Mouse (Mus musculus): Measurements from ENCODE around the gene Exoc4. TPM values are rescaled to one million over a fixed set of nuclear protein-coding genes. Genes with fewer than 3 reads are reported as not detected.

Exoc4 gene
- polyA plus RNA-seq, 1 experiment from 2014 or later: 5.0 TPM

GRCm38 (mm10) chr6:33998590-33998989 is 749.7 kb downstream of the Exoc4 start:
- Histone ChIP-seq H3K27me3 (ENCODE audit: insufficient read depth, low read length) (no peaks in the 10 kb centered on the region), H3K27ac (ENCODE audit: low read depth) (no peak overlapping the region), H3K36me3 (replicated peaks; ENCODE audit: insufficient read depth, low read length) (no peaks in the 10 kb centered on the region), H3K9ac (replicated peaks) (no peak overlapping the region), H3K4me1 (ENCODE audit: insufficient read depth) (no peaks in the 10 kb centered on the region), H3K9me3 (ENCODE audit: low read length) (no peaks in the 10 kb centered on the region), H3K4me2 (ENCODE audit: low read depth, low read length) (no peak overlapping the region), H3K4me3 (ENCODE audit: low read depth, low read length) (no peak overlapping the region)
- TF ChIP-seq EP300 (IDR thresholded peaks at IDR 0.05; ENCODE audit: low read depth): no peak
- TF ChIP-seq CTCF (IDR thresholded peaks at IDR 0.05; ENCODE audit: low read depth): no peak
- no peak for DNase-seq
- WGBS (ENCODE audit: insufficient replicate concordance): 44% methylated on average over 4 of the region's 4 CpGs
- no peak for ATAC-seq

- H3K4me3 ChIP-seq (ENCODE audit: low read depth, low read length): no peak overlapping the region
- 54% methylated on average over 7 of the region's 7 CpGs for WGBS (ENCODE audit: insufficient replicate concordance)
- no peak for ATAC-seq
- H3K27me3 ChIP-seq (ENCODE audit: insufficient read depth, low read length): no peaks in the 10 kb centered on the region
- no peak overlapping the region for H3K9ac ChIP-seq (replicated peaks)
- no peaks in the 10 kb centered on the region for H3K4me1 ChIP-seq (ENCODE audit: insufficient read depth)
- no peaks in the 10 kb centered on the region for H3K9me3 ChIP-seq (ENCODE audit: low read length)
- no peak for DNase-seq
- no peak overlapping the region for H3K4me2 ChIP-seq (ENCODE audit: low read depth, low read length)
- H3K36me3 ChIP-seq (replicated peaks; ENCODE audit: insufficient read depth, low read length): no peaks in the 10 kb centered on the region
- TF ChIP-seq EP300 (IDR thresholded peaks at IDR 0.05; ENCODE audit: low read depth) (no peak), CTCF (IDR thresholded peaks at IDR 0.05; ENCODE audit: low read depth) (no peak)
- no peak overlapping the region for H3K27ac ChIP-seq (ENCODE audit: low read depth)
Observed at GRCm38 (mm10) chr6:33999530-33999929, 750.6 kb downstream of the Exoc4 start.

- H3K4me3 ChIP-seq (ENCODE audit: low read depth, low read length): no peak overlapping the region
- WGBS (ENCODE audit: insufficient replicate concordance): 47% methylated on average over 7 of the region's 7 CpGs
- H3K9ac ChIP-seq (replicated peaks): no peak overlapping the region
- DNase-seq (no peak), ATAC-seq (no peak)
- no peaks in the 10 kb centered on the region for H3K27me3 ChIP-seq (ENCODE audit: insufficient read depth, low read length)
- H3K9me3 ChIP-seq (ENCODE audit: low read length): no peaks in the 10 kb centered on the region
- H3K4me1 ChIP-seq (ENCODE audit: insufficient read depth): no peaks in the 10 kb centered on the region
- H3K27ac ChIP-seq (ENCODE audit: low read depth): no peak overlapping the region
- no peak overlapping the region for H3K4me2 ChIP-seq (ENCODE audit: low read depth, low read length)
- H3K36me3 ChIP-seq (replicated peaks; ENCODE audit: insufficient read depth, low read length): no peaks in the 10 kb centered on the region
- TF ChIP-seq CTCF (IDR thresholded peaks at IDR 0.05; ENCODE audit: low read depth): no peak
- TF ChIP-seq EP300 (IDR thresholded peaks at IDR 0.05; ENCODE audit: low read depth): no peak
Observed at GRCm38 (mm10) chr6:34000644-34001043, 751.8 kb downstream of the Exoc4 start.

- ATAC-seq: no peak
Observed at GRCm38 (mm10) chr6:34003033-34003432, 754.1 kb downstream of the Exoc4 start.

GRCm38 (mm10) chr6:34013469-34013868 is 764.6 kb downstream of the Exoc4 start:
- Histone ChIP-seq H3K9ac (replicated peaks) (no peak overlapping the region), H3K9me3 (ENCODE audit: low read length) (peaks cover 2% of the 10 kb centered on the region; the same call in 1 of the 2 replicates), H3K4me3 (ENCODE audit: low read depth, low read length) (no peak overlapping the region), H3K36me3 (replicated peaks; ENCODE audit: insufficient read depth, low read length) (no peaks in the 10 kb centered on the region), H3K27me3 (ENCODE audit: insufficient read depth, low read length) (no peaks in the 10 kb centered on the region), H3K27ac (ENCODE audit: low read depth) (no peak overlapping the region), H3K4me2 (ENCODE audit: low read depth, low read length) (no peak overlapping the region), H3K4me1 (ENCODE audit: insufficient read depth) (no peaks in the 10 kb centered on the region)
- WGBS (ENCODE audit: insufficient replicate concordance): 79% methylated on average over 6 of the region's 6 CpGs
- ATAC-seq: no peak
- TF ChIP-seq EP300 (IDR thresholded peaks at IDR 0.05; ENCODE audit: low read depth) (no peak), CTCF (IDR thresholded peaks at IDR 0.05; ENCODE audit: low read depth) (no peak)
- DNase-seq: no peak

More at GRCm38 (mm10) chr6:34003033-34003432, 754.1 kb downstream of the Exoc4 start:
- Histone ChIP-seq H3K4me1 (ENCODE audit: insufficient read depth) (no peaks in the 10 kb centered on the region), H3K4me2 (ENCODE audit: low read depth, low read length) (no peak overlapping the region), H3K9ac (replicated peaks) (no peak overlapping the region), H3K9me3 (ENCODE audit: low read length) (no peaks in the 10 kb centered on the region), H3K36me3 (replicated peaks; ENCODE audit: insufficient read depth, low read length) (no peaks in the 10 kb centered on the region), H3K27me3 (ENCODE audit: insufficient read depth, low read length) (no peaks in the 10 kb centered on the region), H3K27ac (ENCODE audit: low read depth) (no peak overlapping the region), H3K4me3 (ENCODE audit: low read depth, low read length) (no peak overlapping the region)
- TF ChIP-seq CTCF (IDR thresholded peaks at IDR 0.05; ENCODE audit: low read depth) (no peak), EP300 (IDR thresholded peaks at IDR 0.05; ENCODE audit: low read depth) (no peak)
- 21% methylated on average over 1 of the region's 1 CpGs for WGBS (ENCODE audit: insufficient replicate concordance)
- DNase-seq: no peak

Other genes with a start within 250 kb of the Exoc4 start
- 78.8 and 79.7 TPM in 2 replicates for gene Chchd3, start 188.8 kb upstream of the Exoc4 start, polyA plus RNA-seq (2015; fragmentation: Nextera tagmentation; extraction: Ambion mirVana)